Mouse (Mus musculus) liver, postnatal 0 days (tissue): ENCODE data around the gene Tmc8. TPM values are rescaled to one million over a fixed set of nuclear protein-coding genes. Genes with fewer than 3 reads are reported as not detected.
A peak's percentile ranks its signal among the peaks of the same experiment; 100 is the strongest.

Experiments used
- ATAC-seq: fragments of 200-750 bp; cut with Nextera tagmentation; 2 replicates; pipeline ENCODE4 v1.8.0; 2017; ENCODE audit warnings: mild to moderate bottlenecking, moderate library complexity
- DNase-seq: peaks from one replicate; pipeline ENCODE4 v3.0.0-alpha.2; 2016
- H3K27ac ChIP-seq: fragments of 300-500 bp; sonication (generic); 2 replicates; pipeline ENCODE4 v1.5.1; 2014; ENCODE audit warnings: antibody characterized with exemption, moderate library complexity, mild to moderate bottlenecking, low read depth
- H3K27me3 ChIP-seq: fragments of 300-500 bp; sonication (generic); 2 replicates; pipeline ENCODE4 v1.6.1; 2014; ENCODE audit warnings: low read length, control low read depth, mixed read lengths; ENCODE audit not compliant: insufficient read depth
- H3K36me3 ChIP-seq: fragments of 300-500 bp; sonication (generic); replicated peaks from 2 replicates; pipeline ENCODE4 v1.6.1; 2014; ENCODE audit warnings: mild to moderate bottlenecking, control low read depth, low read length, moderate library complexity, mixed read lengths; ENCODE audit not compliant: insufficient read depth
- H3K4me1 ChIP-seq: fragments of 300-500 bp; sonication (generic); 2 replicates; pipeline ENCODE4 v1.6.1; 2014; ENCODE audit warnings: antibody characterized with exemption, mild to moderate bottlenecking, control low read depth; ENCODE audit not compliant: insufficient read depth
- H3K4me2 ChIP-seq: fragments of 300-500 bp; sonication (generic); 2 replicates; pipeline ENCODE4 v1.6.1; 2014; ENCODE audit warnings: low read depth, mild to moderate bottlenecking, low read length, moderate library complexity, mixed read lengths
- H3K4me3 ChIP-seq: fragments of 300-500 bp; sonication (generic); 2 replicates; pipeline ENCODE4 v1.5.1; 2014; ENCODE audit warnings: low read depth, low read length
- H3K9ac ChIP-seq: fragments of 300-500 bp; sonication (generic); replicated peaks from 2 replicates; pipeline ENCODE4 v1.6.1; 2014; ENCODE audit warnings: mild to moderate bottlenecking, moderate library complexity
- H3K9me3 ChIP-seq: fragments of 300-500 bp; sonication (generic); 2 replicates; pipeline ENCODE4 v1.6.1; 2016; ENCODE audit warnings: mild to moderate bottlenecking, control low read depth, low read length, mixed read lengths
- CTCF ChIP-seq: sonication (generic); IDR thresholded peaks from 2 replicates; pipeline ENCODE4 v1.5.1; 2016; ENCODE audit warnings: antibody characterized with exemption, low read depth
- EP300 ChIP-seq: IDR thresholded peaks from 2 replicates; pipeline ENCODE4 v1.6.1; 2016; ENCODE audit warnings: antibody characterized with exemption, low read depth, mild to moderate bottlenecking
- WGBS: fragments of 180-500 bp; shearing (Covaris S2); extraction: QIAGEN DNeasy Blood & Tissue Kit; methylation state at CpG from one replicate; pipeline ENCODE4 v1.1.7; 2014; ENCODE audit not compliant: insufficient replicate concordance; 5-methylcytosine and 5-hydroxymethylcytosine counted together
- polyA plus RNA-seq: library from polyadenylated mRNA; unstranded; fragments of >200 nt; fragmentation: Nextera tagmentation; extraction: Ambion mirVana; gene quantifications from 2 replicates; pipeline ENCODE4 v1.2.1, GENCODE M21; 2015

Gene Tmc8
- polyA plus RNA-seq, result 6.3 and 6.8 TPM in 2 replicates

DNA sequence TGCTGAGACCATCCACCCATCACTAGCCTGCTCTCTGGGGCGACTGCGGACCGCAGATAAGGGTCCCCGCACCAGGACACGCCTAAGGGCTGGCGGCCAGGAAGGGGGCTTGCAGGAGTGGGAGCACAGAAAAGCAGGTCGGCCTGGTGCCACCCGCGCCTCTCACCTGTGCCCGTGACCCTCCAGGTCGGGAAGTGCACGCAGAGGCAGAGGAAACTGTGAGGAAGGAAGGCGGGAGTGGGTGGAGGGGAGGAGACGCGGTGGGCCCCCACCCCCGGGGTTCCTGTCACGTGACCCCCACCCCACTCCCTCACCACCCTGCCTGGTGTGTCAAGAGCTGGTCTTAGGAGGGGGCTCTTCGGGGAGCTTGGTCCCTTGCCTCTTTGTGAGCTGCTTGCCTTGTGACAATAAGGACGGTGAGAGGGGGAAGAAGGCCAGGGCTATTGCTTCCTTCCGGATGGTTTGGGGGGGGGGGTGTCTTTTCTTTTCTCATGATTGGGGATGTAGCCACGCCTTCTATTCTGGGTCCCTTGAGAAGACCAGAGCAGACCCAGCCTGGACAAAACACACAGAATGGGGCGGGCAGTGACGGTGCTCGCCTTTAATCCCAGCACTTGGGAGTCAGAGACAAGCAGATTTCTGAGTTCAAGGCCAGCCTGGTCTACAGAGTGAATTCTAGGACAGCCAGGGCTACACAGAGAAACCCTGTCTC lies at the start of gene Tmc8, which contains the start of gene Tmc6:
Tmc8 (plus strand) TSS at position 84 of the 712 bp plus-strand sequence.
Tmc6 (minus strand) TSS at position 206 of the 712 bp plus-strand sequence.
- Histone ChIP-seq H3K9me3 (no peaks in the 10 kb centered on the region), H3K9ac (peak within 1 kb of the TSS; percentile 89), H3K27me3 (no peaks in the 10 kb centered on the region), H3K4me3 (peak within 1 kb of the TSS; percentile 82), H3K4me2 (peak within 1 kb of the TSS; percentile 97), H3K36me3 (peaks cover 40% of the 10 kb centered on the region), H3K4me1 (peaks cover 27% of the 10 kb centered on the region), H3K27ac (peak within 1 kb of the TSS; percentile 97)
- TF ChIP-seq EP300 (no peak; the same call in 1 of the 2 replicates), CTCF (no peak)
- ATAC-seq, result peak; percentile 13
- DNase-seq, result peak; percentile 80
- WGBS, result 14% methylated on average over 22 of the region's 24 CpGs

DNA sequence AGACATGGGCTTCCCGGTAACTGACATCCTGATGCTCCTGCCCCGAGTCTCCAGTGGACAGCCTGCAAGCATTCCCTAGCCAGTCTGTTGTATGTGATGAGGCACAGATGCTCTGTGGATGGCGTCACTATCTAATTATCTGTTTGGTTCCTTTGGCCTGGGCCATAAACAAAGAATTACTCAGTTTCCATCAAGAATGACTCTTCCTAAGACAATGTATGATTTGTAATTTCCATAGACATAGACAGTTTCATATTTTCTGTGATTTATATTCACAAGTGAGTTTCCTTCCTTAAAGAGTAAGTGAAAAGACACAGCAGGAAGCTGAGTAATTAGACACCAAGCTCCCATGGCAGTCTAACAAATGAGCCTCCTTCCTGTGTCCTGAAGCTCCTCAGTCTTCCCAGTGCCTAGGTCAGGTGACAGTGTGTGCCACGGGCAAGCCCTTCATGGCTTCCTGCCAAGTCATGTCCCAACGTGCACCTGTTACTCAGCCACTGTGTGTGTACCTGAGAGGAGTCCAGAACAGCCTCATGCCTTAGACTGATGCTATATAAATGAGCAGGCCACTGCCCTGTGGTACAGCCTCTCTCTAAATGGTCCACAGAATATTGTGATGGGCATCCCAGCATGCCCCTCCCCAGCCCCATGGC lies 45.7 kb upstream of the Tmc8 start:
- H3K27ac ChIP-seq, result no peak overlapping the region
- no peak for TF ChIP-seq CTCF
- 61% methylated on average over 5 of the region's 5 CpGs for WGBS
- H3K27me3 ChIP-seq, result no peaks in the 10 kb centered on the region
- H3K9ac ChIP-seq, result no peak overlapping the region
- H3K4me1 ChIP-seq, result no peaks in the 10 kb centered on the region
- DNase-seq, result peak; percentile 58
- peak; percentile 55 for ATAC-seq
- H3K9me3 ChIP-seq, result no peaks in the 10 kb centered on the region
- no peak overlapping the region for H3K4me2 ChIP-seq
- H3K36me3 ChIP-seq, result peaks cover 46% of the 10 kb centered on the region
- H3K4me3 ChIP-seq, result no peak overlapping the region

DNA sequence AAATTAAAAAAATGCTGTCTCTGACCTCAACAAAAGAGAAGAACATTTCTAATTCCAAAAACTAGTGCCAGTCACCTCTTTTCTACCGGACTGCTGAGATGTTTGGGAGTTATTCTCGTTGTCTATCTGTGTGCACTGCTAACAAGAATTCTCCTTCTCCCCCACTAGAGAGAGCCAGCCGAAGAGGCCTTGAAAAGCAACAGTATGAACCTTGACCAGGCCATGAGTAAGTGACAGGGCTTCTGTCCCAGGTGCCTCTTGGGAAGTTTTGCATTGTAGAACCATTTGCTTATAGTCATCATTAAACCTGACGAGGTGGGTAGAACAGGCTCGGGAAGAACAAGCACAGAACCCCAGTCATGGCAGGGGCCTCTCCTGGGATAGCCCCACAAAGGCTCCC lies 43.8 kb upstream of the Tmc8 start:
- DNase-seq, result no peak
- Histone ChIP-seq H3K27ac (no peak overlapping the region), H3K4me3 (no peak overlapping the region), H3K9ac (no peak overlapping the region), H3K4me2 (no peak overlapping the region), H3K27me3 (no peaks in the 10 kb centered on the region), H3K4me1 (no peaks in the 10 kb centered on the region), H3K36me3 (peaks cover 65% of the 10 kb centered on the region), H3K9me3 (no peaks in the 10 kb centered on the region)
- WGBS, result 82% methylated on average over 5 of the region's 5 CpGs
- TF ChIP-seq EP300 (no peak), CTCF (no peak)
- ATAC-seq, result no peak

DNA sequence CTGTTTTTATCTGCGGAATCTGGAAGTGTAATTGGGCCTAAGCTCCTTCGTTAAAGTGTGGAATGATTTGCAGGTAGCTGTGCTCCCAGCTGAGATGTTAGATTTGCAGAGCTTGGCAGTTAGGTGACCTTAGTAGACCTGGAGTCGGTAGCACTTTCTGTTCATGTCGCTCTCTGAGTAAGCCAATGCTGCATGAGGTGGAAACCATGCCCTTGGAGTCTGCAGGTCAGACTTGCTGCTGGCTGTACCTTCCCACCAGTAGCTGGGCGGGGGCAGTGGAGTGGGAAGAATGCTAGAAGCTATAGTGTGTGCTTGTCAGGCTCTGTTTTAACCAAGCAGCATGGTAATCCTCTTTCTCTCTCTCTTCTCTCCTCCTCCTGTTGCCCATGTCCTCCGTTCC lies 40.7 kb upstream of the Tmc8 start:
- Histone ChIP-seq H3K36me3 (peaks cover 74% of the 10 kb centered on the region), H3K27ac (no peak overlapping the region), H3K9me3 (no peaks in the 10 kb centered on the region), H3K27me3 (no peaks in the 10 kb centered on the region), H3K4me3 (no peak overlapping the region), H3K4me2 (no peak overlapping the region), H3K4me1 (no peaks in the 10 kb centered on the region), H3K9ac (no peak overlapping the region)
- TF ChIP-seq CTCF (no peak), EP300 (no peak)
- no peak for ATAC-seq
- DNase-seq, result no peak
- 92% methylated on average over 6 of the region's 6 CpGs for WGBS

DNA sequence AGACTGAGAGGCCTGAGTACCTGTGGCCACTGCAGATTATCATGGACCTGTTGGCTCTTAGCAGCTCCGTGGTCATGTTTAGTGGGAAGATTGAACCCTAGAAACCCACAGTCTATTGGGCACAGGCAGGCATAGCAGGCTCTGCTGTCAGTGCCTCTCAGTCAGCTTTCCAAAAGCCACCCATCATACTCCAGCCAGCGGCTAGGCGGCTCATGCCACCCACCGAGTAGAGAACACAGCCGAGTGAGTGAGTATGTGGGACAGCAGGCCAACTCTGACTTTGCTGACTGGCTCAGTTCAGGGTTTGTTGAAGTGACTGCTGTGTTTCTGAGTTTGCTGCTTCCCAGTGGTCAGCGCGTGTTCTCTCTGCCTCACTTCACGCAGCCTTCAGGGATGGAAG lies 39.6 kb upstream of the Tmc8 start:
- WGBS, result 91% methylated on average over 8 of the region's 8 CpGs
- Histone ChIP-seq H3K9ac (no peak overlapping the region), H3K27me3 (no peaks in the 10 kb centered on the region), H3K4me3 (no peak overlapping the region), H3K4me1 (no peaks in the 10 kb centered on the region), H3K27ac (no peak overlapping the region), H3K36me3 (peaks cover 83% of the 10 kb centered on the region), H3K4me2 (no peak overlapping the region), H3K9me3 (no peaks in the 10 kb centered on the region)
- DNase-seq (no peak), ATAC-seq (no peak)
- TF ChIP-seq CTCF, result no peak
- TF ChIP-seq EP300, result no peak

DNA sequence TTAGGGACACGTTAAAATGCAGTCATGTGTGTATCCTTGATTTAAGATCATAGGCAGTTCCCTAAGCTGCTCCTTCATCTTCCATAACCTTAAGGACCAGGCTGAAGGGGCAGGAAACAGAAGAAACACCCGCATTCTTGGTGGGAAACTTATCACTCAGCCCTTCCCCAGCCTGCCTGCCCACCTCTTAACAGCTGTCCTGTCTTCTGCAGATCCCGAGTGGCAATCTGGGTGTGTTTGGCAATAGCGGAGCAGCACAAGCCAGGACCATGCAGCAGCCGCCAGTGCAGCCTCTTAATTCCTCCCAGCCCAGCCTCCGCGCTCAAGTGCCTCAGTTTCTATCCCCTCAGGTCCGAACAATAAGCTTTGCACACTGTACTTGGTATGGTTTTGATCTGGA lies 39.2 kb upstream of the Tmc8 start:
- no peak overlapping the region for H3K4me2 ChIP-seq
- DNase-seq (no peak), ATAC-seq (no peak)
- TF ChIP-seq CTCF (no peak), EP300 (no peak)
- no peaks in the 10 kb centered on the region for H3K9me3 ChIP-seq
- no peak overlapping the region for H3K27ac ChIP-seq
- no peaks in the 10 kb centered on the region for H3K27me3 ChIP-seq
- peaks cover 86% of the 10 kb centered on the region for H3K36me3 ChIP-seq
- no peak overlapping the region for H3K4me3 ChIP-seq
- 85% methylated on average over 8 of the region's 8 CpGs for WGBS
- no peaks in the 10 kb centered on the region for H3K4me1 ChIP-seq
- no peak overlapping the region for H3K9ac ChIP-seq
